Mouse (Mus musculus): ENCODE data around the gene Pias1.
"Not testable (repeated sequence)": the region's sequence is repeated elsewhere in the genome, so short reads cannot be mapped to it uniquely, and the experiment has no call there.

Gene Pias1

DNA sequence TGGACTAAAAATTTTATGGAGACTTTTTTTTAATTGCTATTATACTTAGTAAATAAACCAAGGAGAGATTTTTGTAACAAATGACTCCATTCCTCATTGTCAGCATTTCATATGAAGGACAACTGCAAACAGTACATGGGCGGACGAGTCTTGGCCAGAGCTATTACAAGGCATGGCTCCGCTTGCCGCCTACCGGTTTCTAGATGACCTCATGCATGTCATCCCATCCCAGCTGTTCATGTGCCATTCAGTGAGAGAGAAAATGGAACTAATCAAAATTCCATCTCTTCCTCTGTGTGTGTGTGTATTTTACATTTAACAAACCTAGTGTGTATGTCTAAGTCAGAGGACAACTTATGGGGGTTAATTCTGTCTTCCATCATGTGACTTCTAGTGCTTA lies 51.9 kb downstream of the Pias1 start:
- DNase-seq, result peak in 1 of 2 experiments; percentile 25

GRCm38 (mm10) chr9:62934700-62935400 lies 52.9 kb downstream of the Pias1 start:
- no peak for DNase-seq

DNA sequence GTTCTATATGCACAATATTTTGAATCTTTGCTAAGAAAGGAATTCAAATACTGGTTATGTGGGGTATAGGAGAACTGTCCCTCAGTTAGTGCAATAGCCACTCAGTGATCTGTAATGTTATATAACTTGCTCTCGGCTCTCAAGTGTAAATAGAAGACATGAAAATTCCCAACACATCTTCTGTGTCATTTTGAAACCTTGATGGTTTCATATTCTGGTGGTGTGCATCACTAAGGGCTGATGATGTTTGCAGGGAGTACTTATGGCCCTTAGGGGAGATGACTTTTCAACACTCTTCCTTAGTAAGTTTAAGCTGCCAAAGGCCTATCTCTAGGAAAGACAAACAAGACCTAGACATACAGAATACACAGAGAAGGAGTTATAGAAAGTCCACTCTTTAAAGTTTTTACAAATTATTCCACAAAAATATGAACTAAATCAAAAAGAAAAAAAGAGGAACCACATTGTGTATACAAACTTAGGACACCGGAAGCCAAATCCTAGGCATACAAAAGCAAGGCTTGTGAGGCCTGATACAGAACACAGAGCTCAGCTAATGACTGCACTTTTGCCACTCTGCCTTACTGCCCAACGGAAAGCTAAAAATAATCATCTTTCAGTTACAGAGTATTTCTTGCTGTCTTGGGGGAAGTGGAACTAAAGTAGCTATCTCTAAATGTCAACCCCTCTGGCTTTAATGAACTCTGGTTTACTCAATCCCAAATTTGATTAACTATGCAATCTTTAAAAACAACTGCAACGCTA lies 55.0 kb downstream of the Pias1 start:
- DNase-seq, result peak in 1 of 2 experiments; percentile 17

GRCm38 (mm10) chr9:62924886-62925610 lies 62.7 kb downstream of the Pias1 start:
- DNase-seq, result no peak

DNA sequence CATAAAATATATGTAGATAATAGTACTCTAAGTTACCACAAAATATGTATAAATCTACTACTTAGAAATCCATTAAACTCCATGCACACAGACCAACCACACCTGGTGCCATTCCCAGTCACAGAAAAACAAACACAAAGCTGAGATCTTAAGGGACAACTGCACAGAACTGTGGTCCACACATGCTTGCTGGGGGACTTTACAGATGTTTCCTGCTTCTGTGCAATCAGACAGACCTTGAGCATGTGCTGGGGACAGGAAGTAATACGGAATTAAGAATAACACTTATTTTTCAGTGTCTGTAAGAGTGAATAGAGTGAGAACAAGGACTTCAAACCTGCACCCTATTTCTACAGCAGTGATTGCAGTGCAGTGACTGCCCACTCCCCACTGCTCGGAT lies 66.8 kb downstream of the Pias1 start:
- no peak for DNase-seq

GRCm38 (mm10) chr9:62917059-62917458 lies 70.7 kb downstream of the Pias1 start:
- no peak for DNase-seq

DNA sequence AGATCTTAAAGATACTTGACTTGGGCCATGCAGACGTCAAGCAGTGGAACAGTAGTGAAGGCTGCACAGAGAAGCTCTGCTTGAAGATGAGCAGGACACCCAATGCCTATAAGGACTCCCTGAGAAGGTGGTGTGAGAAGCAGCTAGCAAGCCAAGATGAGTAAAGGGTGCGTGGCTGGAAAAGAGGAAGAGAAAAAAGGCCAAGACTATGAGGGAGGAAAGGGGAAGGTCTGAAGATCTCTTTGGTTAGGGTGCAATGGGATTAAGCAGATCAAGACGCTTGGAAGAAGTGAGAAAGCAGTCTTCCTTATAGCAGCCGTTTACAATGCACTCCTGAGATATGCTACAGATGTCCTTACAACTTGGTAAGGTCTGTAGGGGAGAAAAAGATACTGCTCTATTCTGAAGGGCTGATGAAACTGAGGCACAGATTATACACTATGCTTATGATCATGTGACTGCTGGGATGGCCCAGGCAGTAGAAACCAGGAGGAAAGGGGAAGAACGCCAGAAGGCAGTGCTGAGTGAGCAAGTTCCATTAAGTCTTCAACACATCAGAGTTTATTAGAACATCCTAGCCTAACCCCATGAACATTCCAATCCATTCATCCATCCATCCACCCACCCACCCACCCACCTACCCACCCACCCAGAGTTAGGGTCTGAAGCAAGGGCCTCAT lies 74.2 kb downstream of the Pias1 start:
- no peak for DNase-seq

- no peak for DNase-seq
Measured at GRCm38 (mm10) chr9:62905039-62905438, 82.7 kb downstream of the Pias1 start.

DNA sequence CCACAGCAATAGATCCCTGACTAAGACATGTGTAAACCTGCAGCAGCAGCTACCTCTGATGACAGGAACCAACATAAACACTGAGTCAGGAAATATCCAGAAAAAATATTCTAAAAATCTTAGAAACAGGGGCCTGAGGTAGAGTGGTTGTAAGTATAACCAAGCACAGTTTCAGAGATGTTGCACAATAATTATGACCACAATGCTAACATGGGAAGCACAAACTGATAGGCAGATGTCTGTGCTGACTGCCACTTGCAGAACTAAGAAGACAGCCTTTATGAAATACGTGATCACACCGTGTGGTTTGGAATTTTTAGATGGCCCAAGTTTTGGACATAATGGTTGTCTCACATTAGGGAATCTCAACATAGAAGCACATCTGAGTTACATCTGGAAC lies 83.9 kb downstream of the Pias1 start:
- no peak for DNase-seq

DNA sequence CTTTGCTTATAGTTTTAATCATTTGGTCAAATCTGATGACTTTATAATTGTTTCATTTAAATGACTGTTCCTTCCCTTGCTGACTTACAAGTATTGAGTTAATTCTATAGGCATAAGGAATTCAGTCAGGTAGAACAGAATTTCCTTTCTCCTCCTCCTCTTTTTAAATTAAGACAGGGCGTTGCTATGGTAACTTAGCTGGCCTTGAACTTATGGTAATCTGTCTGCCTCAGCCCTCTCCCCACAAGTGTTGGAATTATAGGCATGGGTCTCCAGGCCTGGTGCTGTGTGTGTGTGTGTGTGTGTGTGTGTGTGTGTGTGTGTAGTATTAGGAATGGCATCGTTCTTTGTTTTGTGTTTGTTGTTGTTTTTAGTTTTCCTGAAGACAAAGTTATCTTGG lies 86.0 kb downstream of the Pias1 start:
- no peak for DNase-seq

GRCm38 (mm10) chr9:62894486-62894885 lies 93.2 kb downstream of the Pias1 start:
- peak; percentile 65 to 71 for DNase-seq

- peak; percentile 24 to 36 for DNase-seq
Measured at GRCm38 (mm10) chr9:62881871-62882270, 105.9 kb downstream of the Pias1 start.

- DNase-seq, result no peak
Measured at GRCm38 (mm10) chr9:62877825-62878224, 109.9 kb downstream of the Pias1 start.

GRCm38 (mm10) chr9:62876966-62877616 lies 110.6 kb downstream of the Pias1 start:
- DNase-seq, result no peak

- DNase-seq, result no peak
Measured at GRCm38 (mm10) chr9:62870728-62871127, 117.0 kb downstream of the Pias1 start.

DNA sequence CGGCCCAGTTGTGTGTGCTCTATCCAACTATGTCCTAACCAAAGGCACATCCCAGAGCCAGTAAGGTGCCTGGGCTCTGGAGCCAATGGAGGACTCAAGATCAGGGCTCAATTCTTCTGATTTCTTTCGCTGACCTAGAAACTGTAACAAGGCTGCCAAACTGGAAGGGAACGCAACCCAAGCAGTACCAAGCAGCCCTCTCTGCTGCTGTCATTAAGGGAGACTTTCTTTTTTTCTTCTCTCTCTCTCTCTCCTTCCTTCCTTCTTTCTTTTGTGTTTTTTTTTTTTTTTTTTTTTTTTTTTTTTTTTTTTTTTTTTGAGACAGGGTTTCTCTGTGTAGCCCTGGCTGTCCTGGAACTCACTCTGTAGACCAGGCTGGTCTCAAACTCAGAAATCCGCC lies 118.5 kb downstream of the Pias1 start:
- DNase-seq, result not testable (repeated sequence)

DNA sequence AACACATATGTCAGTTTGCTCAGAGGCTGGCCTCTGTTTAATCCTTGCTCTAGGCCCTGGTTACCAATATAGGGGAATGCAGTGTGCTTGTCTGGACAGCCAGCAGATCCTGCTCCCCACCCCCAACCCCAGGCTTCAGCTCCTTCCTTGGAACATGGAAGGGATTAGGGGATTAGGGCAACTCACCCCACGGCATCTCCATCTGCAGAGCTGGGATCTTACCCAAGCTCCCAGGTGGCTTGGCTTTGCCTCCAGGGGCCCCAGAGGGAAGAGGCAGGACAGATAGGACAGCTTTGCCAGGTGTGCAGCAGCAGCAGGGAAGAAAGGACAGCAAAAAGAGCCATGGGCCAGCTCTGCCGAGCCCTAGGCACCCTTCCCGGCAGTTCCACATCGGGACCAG lies 126.9 kb downstream of the Pias1 start:
- DNase-seq, result no peak

DNA sequence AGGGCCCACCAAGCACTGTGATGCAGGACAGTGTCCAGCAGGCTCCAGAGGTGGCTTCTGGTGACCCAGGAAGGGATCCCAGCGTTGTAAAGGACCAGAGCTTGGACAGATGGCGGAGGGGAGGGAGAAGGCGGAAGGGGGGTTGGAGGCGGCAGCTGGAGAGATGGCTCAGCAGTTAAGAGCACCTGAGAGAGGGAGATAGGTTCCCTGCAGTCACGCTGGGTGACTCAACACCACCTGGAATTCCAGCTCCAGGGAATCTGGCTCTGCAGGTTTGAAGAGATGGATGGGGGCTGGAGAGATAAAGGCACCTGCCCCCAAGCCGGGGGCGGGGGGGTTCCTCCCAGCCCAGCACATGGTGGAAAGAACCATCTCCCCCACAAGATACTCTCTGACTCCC lies 127.6 kb downstream of the Pias1 start:
- DNase-seq, result not testable (repeated sequence)

- DNase-seq, result peak; percentile 49 to 53
Measured at GRCm38 (mm10) chr9:62858266-62859019, 129.3 kb downstream of the Pias1 start.

DNA sequence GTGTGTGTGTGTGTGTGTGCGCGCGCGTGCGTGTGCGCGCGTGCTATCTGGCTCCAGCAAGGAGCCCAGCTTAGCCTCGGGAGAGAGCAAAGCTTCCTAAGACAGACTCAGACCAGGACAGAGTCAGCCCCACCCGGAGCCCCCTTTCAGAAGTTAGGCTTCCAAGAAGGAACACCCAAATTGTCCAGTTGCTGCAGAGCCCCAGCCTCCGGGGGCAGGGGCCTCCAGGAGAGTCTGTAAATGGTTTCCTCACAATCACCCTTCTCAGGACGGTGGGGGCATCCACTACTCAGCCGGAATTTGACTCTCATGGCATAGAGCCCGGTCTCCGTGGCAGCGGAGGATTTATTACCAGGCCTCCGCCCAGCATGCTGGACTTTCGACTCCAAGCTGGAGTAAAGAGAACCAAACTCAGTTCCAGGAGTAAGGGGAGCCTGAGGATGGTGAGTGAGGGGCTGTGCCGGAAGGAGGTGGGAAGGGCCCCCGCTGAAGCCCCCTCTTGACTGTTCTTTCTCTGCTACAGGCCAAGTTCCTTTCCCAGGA lies 129.9 kb downstream of the Pias1 start, which contains the start of gene Calml4:
Gene Calml4 (plus strand): TSS at position 362 of the 543 bp plus-strand sequence.
- peak; percentile 97 for DNase-seq

DNA sequence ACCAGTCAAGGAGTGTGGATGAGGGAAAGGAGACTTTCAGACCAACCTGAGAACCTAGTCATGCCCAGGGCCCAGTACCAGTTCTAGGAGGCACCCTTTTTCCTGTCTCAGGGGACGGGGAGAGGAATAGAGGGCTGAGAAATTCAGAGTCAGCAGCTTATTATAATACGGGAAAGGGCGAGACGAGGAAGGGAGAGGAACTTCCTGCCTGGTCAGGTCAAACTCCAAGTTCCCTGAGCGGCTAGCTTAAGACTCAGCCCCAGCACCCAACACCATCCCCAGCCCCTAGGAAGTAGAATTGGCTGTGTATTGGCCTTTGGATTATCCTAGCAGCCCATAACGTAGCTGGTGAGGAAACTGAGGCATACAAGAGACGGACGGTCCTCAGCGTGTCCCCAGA lies 130.5 kb downstream of the Pias1 start:
- peak; percentile 75 to 88 for DNase-seq
